Mouse (Mus musculus): ENCODE results near the gene Slf2. TPM values are rescaled to one million over a fixed set of nuclear protein-coding genes. Genes with fewer than 3 reads are reported as not detected.
A peak's percentile ranks its signal among the peaks of the same experiment; 100 is the strongest.

The Slf2 gene
- total RNA-seq, 1 experiment from 2014 or later: 58.2 TPM

DNA sequence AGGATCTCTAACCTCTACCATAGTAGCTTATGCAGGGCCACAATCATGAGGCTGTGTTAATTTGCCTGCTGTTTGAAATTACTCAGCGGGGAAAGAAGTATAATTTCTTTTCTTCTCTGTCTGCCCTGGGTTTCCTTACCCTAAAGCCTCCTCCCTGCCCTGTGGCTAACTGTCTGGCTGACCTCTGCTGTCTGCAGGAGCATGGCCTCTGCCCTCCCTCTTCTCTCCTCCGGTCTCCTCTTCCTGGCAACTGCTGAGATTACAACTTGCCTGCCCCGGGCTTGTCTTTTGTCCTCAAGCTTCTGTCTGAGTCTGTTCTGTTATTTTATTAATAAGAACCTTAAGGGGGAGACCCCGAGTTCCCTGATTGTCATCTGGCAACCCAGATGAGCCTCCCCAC, 25.6 kb upstream of the Slf2 start:
- no peak for ATAC-seq (replicated peaks; ENCODE audit: insufficient number of reproducible peaks, low FRiP score, low TSS enrichment, poor library complexity, severe bottlenecking)

DNA sequence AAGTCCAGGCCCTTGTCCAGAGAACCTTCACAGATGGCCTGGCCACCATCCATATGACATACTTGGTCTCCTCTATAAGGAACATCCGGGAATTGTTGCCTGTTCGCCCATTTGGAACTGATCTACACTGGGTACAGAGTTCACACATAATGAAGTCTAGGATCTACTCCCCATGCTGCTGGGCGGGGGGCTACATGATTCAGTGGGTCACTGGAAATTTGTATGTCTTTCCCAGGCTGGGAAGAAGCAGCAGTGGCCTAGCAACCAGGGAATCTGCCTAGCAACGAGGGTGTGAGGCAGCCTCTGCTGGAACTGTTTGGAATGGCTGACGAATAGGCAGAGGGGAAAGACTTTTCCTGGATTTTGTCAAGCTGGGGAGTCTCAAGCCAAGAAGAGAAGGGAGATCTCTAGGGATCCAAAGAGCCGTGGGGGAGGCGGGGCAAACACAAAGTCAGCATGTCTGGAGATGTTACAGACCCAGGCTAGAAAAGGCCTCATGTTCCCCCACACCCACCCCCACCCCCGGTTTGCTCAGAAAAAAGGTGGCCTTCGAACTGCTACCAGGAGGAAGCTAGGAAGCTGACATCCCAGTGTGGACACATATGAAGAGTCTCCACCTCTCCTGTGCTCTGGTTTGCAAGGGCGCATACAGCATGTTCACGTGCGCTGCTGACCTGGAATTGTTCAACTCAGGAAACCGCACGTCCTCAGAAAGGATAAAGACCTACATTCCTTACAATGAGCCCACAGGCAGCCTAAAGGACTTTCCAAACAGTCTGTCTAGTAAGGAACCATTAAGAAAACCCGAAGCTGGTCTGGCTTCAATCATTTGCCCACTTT, 22.9 kb upstream of the Slf2 start:
- no peak for ATAC-seq (replicated peaks; ENCODE audit: insufficient number of reproducible peaks, low FRiP score, low TSS enrichment, poor library complexity, severe bottlenecking)

GRCm38 (mm10) chr19:44908836-44909460, 22.0 kb upstream of the Slf2 start:
- no peak for ATAC-seq (replicated peaks; ENCODE audit: insufficient number of reproducible peaks, low FRiP score, low TSS enrichment, poor library complexity, severe bottlenecking)

DNA sequence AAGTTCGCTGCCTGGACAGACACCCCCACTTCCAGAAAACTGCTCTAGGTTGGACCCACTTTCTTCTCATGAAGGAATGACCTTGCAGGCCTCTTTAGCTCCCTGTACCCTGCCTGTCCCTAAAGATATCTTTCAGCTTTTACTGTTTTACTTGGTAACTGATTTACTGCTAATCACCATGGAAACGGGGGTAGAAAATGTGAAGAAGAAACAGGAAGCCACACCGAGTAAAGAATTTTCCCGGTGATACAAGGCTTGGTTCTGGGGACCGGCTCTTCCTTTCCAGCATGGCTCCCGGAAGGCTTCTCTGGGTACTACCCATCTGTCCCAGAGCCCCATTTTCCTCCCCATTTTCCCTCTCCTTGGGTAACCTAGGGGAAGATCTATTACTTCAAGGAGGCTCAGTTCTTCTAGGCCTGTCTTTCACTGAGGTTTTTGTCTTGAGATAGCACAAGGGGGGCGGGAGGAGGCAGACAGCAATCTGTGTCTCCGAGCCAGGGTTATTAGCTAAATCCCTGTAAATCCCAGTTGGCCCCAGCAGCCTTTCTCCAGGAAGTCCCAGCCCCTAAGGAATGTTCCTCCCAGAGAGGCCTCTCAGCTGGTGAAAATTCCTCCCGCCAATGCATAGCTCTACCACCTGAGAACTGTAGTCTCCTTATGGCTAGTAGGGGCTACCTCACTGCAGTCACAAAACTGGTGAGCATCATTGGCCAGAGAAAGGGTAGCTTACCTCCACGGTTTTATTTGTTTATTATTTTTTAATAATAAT, 16.3 kb upstream of the Slf2 start:
- no peak for ATAC-seq (replicated peaks; ENCODE audit: insufficient number of reproducible peaks, low FRiP score, low TSS enrichment, poor library complexity, severe bottlenecking)

DNA sequence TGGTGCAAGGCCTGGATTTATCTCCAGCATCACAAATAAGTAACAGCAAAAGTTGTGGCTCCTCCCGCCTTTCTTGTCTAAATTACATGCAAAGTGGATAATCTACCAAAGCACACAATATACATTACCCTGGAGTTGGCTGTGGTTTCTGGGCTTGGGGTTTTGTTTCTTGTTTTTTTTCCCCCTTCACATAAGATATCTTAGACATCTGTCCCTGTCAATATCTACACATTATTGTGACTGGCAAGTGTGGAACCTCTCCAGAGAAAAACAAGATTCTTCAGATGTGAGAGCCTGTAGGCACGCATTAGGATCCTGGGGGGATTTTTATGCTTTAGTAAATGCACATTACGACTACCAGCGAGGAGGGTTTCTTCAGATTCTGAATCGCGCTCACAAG, 12.8 kb upstream of the Slf2 start:
- no peak for ATAC-seq (replicated peaks; ENCODE audit: insufficient number of reproducible peaks, low FRiP score, low TSS enrichment, poor library complexity, severe bottlenecking)

- ATAC-seq (replicated peaks; ENCODE audit: insufficient number of reproducible peaks, low FRiP score, low TSS enrichment, poor library complexity, severe bottlenecking): no peak
Measured at GRCm38 (mm10) chr19:44921466-44922139, 9.3 kb upstream of the Slf2 start.

DNA sequence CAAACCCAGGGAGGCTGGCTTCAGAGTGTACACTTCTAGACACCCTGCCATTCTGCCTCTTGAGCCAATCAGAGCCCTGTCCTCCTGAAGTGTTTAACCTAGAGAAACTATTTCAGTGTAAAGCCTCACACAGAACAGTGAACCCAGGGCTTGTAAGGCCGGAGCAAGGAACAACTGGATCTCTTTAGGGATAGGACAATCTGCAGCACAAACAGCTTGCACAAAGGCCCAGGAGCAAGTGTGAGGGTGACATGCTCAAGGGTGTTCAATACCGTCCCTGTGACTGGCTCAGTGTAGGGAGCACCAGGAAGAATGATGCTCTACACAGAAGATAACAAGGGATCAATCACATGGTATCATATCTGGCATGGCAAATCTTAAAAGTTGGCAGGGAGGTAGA, 8.4 kb upstream of the Slf2 start:
- ATAC-seq (replicated peaks; ENCODE audit: insufficient number of reproducible peaks, low FRiP score, low TSS enrichment, poor library complexity, severe bottlenecking): no peak

GRCm38 (mm10) chr19:44924699-44925098, 6.3 kb upstream of the Slf2 start:
- no peak for ATAC-seq (replicated peaks; ENCODE audit: insufficient number of reproducible peaks, low FRiP score, low TSS enrichment, poor library complexity, severe bottlenecking)

DNA sequence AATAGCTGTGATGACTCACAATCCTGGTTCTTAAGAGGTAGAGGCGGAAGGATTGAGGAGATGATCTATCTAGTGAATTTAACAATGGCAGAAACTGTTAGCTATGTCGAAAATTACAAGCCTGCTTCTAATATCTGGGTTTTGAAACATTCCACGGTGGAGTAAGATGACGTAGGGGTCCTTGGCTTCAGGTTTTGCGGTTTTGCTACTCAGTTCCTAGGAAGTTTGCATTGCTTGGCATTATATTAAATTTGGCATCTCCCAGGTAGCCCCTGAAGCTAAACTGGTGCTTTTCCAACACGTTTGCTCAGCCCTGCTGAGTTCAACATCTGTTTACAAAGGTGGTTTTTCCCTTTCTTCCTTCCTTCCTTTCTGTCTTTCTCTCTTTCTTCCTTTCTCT, 4.2 kb upstream of the Slf2 start:
- no peak for ATAC-seq (replicated peaks; ENCODE audit: insufficient number of reproducible peaks, low FRiP score, low TSS enrichment, poor library complexity, severe bottlenecking)

DNA sequence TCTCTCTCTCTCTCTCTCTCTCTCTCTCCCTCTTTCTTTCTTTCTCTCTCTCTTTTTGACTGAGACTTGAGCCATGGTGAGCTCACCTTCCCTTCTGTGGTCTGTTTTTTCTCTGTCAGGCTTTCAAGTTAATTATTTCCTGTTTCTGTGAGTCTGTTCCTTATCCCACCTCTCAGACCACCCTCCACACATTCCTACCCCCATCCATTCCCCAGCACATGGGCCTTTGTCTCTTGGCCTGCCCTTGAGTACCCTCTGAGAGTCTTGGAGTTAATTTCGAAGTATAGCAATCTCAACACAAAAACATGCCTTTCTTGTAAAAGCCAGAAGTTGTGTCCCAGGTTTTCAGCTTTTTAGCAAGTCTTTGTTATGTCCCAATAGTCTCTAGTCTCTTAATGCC, 3.7 kb upstream of the Slf2 start:
- no peak for ATAC-seq (replicated peaks; ENCODE audit: insufficient number of reproducible peaks, low FRiP score, low TSS enrichment, poor library complexity, severe bottlenecking)

DNA sequence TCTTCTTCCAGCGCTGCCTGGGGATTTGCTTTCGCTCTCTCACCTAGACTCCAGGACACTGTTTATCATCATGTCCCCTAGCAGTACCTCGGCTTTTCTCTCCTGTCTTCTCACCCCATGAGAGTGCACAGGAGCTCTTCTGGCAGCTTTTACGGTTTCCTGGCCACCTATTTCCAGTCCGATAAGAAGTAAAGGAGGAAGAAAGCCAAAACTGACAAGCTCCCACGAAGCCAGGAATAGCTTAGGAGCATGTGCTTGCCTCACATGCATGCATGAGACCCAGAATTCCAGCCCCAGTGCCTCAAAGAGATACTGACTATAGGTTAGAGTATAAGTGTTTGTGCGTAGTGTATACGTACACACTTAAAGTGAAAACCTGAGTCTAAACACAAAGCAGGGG, 2.8 kb upstream of the Slf2 start:
- ATAC-seq (replicated peaks; ENCODE audit: insufficient number of reproducible peaks, low FRiP score, low TSS enrichment, poor library complexity, severe bottlenecking): no peak

DNA sequence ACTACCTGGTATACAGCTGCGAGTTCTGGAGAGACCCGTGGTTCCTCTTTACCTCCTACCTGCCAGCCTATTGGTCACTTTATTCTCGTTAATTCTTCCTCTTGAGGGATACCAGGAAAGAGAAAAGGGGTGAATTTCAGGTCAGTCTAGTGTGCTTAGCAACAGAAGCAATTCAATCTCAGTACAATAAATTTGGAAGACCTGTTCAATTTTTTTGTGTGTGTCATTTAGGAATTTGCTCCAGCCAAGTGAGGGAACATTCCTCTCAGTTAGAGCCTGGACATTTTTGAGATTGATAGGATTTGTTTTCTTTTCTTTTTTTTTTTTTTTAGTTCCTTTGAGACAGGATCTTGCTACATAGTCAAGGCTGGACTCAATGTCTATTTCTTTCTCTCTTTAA, 1.7 kb upstream of the Slf2 start:
- ATAC-seq (replicated peaks; ENCODE audit: insufficient number of reproducible peaks, low FRiP score, low TSS enrichment, poor library complexity, severe bottlenecking): no peak

DNA sequence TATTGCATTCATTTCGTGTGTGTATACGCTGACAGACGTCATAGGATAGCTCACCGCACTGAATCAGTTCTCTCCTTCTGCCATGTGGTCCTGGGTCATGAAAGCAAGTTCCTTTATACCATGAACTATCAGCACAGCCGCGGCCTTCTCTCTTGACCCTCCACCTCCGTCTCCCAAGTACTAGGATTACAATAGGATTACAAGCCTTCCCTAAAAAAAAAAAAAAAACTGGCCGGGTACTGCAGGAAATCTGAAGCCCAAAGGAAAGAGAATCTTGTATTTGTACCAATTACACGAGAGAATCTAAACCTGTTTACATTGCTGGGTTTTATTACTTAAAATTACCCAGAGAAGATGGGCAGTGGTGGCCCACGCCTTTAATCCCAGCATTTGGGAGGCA, 1.3 kb upstream of the Slf2 start:
- ATAC-seq (replicated peaks; ENCODE audit: insufficient number of reproducible peaks, low FRiP score, low TSS enrichment, poor library complexity, severe bottlenecking): no peak

DNA sequence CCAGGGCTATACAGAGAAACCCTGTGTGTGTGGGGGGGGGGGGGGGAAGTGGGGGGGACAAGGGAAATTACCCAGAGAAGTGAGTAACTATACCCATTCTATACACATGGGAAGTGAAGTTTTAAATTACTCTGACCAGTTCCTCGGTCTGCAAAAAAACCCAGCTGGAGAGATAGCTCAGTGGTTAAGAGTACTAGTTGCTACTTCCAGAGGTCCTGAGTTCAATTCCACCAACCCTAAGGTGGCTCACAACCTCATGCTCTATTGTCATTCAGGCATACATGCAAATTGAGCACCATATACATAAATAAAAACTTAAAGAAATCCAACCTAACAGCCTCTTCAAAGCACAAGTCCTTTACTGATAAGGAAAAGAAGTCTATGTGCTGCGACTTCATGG, 829 bp upstream of the Slf2 start:
- no peak for ATAC-seq (replicated peaks; ENCODE audit: insufficient number of reproducible peaks, low FRiP score, low TSS enrichment, poor library complexity, severe bottlenecking)

DNA sequence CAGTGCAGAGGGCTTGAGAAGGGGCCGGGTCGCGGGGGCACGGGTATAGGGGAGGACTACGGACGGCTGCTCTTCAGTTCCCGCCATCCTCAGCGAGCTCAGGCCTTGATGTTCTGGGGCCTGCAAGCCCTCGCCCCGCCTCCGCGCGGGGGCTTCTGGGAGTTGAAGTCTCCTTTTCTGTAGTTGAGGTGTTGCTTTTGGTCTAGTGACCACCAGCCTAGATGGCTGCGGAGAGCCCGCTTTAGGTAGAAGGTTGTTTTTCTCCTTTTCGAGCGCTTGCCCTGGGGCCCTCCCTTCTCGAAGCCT, 456 bp downstream of the Slf2 start:
- ATAC-seq (replicated peaks; ENCODE audit: insufficient number of reproducible peaks, low FRiP score, low TSS enrichment, poor library complexity, severe bottlenecking): peak; percentile 66

DNA sequence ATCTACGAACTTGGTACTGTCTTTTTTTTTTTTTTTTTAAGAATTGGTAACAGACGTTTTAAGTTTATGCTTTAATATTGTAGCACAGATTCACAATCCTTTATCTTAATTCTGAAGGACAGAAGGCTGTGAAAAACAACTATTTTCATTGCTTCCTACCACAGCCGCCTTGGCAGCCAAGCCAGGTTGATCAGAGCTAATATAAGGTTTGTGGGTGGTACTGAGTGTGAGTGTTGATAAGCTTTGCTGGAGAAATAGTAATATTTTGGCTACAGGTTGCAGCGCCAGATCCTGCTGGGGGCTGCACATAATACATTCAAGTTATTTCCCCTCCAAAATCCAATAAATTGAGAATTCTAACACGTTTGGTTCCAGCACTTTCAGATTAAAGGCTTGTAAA, 1.1 kb downstream of the Slf2 start:
- ATAC-seq (replicated peaks; ENCODE audit: insufficient number of reproducible peaks, low FRiP score, low TSS enrichment, poor library complexity, severe bottlenecking): no peak

- ATAC-seq (replicated peaks; ENCODE audit: insufficient number of reproducible peaks, low FRiP score, low TSS enrichment, poor library complexity, severe bottlenecking): no peak
Measured at GRCm38 (mm10) chr19:44933136-44933535, 2.2 kb downstream of the Slf2 start.

- no peak for ATAC-seq (replicated peaks; ENCODE audit: insufficient number of reproducible peaks, low FRiP score, low TSS enrichment, poor library complexity, severe bottlenecking)
Measured at GRCm38 (mm10) chr19:44959633-44960032, 28.7 kb downstream of the Slf2 start.

DNA sequence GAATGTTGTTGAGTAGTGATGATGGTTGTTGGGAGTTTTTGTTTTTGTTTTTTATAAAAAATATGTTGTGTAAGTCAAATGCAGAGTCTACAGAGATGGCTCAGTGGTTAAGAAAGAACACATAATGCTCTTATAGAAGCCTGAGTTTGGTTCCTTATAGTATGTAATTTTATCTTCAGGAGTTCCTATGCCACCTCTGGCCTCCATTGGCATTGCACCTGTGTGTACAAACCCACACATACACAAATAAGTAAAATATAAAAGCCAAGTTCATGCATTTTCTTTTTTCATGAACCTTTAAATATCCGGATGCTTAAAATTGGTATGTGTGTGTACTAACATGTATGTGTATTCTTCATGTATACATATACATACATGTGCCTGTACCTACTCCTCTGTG, 35.0 kb downstream of the Slf2 start:
- ATAC-seq (replicated peaks; ENCODE audit: insufficient number of reproducible peaks, low FRiP score, low TSS enrichment, poor library complexity, severe bottlenecking): no peak
